Mouse (Mus musculus) spleen, adult 2 months (tissue): ENCODE results near the gene Dip2b. TPM values are rescaled to one million over a fixed set of nuclear protein-coding genes. Genes with fewer than 3 reads are reported as not detected.

Experiments
- DNase-seq, 2 experiments: peaks; one replicate each; pipeline versions ENCODE4 v3.0.0 to v3.0.0-alpha.2; 2012 to 2021; ENCODE audit warnings: low spot score in 2 of 2, low read depth in 1 of 2
- H3K27ac ChIP-seq: fragments of 200-500 bp; 2 replicates; pipeline ENCODE4 v1.5.1; 2012; ENCODE audit warnings: low read length, inconsistent platforms; ENCODE audit not compliant: insufficient read depth
- H3K27me3 ChIP-seq: fragments of 200-500 bp; 2 replicates; pipeline ENCODE4 v1.6.1; 2012; ENCODE audit warnings: mild to moderate bottlenecking, moderate library complexity, low read length, inconsistent platforms; ENCODE audit not compliant: control insufficient read depth, insufficient read depth
- H3K36me3 ChIP-seq: fragments of 200-500 bp; 2 replicates; pipeline ENCODE4 v1.6.1; 2012; ENCODE audit warnings: mild to moderate bottlenecking, low read length, inconsistent platforms; ENCODE audit not compliant: control insufficient read depth, insufficient read depth
- H3K4me1 ChIP-seq: fragments of 200-500 bp; 2 replicates; pipeline ENCODE4 v1.6.1; 2011; ENCODE audit warnings: inconsistent platforms; ENCODE audit not compliant: control insufficient read depth, insufficient read depth, insufficient read length
- H3K4me3 ChIP-seq: fragments of 200-500 bp; 2 replicates; pipeline ENCODE4 v1.5.1; 2011; ENCODE audit warnings: mild to moderate bottlenecking, inconsistent platforms; ENCODE audit not compliant: insufficient read depth, insufficient read length; ENCODE audit errors: extremely low read depth
- CTCF ChIP-seq: fragments of 200-500 bp; IDR thresholded peaks from 2 replicates; pipeline ENCODE4 v1.5.1; 2011; ENCODE audit warnings: mild to moderate bottlenecking, inconsistent platforms; ENCODE audit not compliant: insufficient read depth, insufficient read length, insufficient replicate concordance; ENCODE audit errors: extremely low read depth
- POLR2A ChIP-seq: fragments of 200-500 bp; IDR thresholded peaks from 2 replicates; pipeline ENCODE4 v1.6.1; 2011; ENCODE audit warnings: low read depth, low read length, inconsistent platforms
- WGBS: fragments of 180-500 bp; shearing (Covaris S2); methylation state at CpG from one replicate; pipeline ENCODE4 v1.1.7; 2018; 5-methylcytosine and 5-hydroxymethylcytosine counted together
- polyA plus RNA-seq: library from polyadenylated mRNA; depleted of rRNA; stranded (reverse); fragments of >200 nt; gene quantifications from 2 replicates; pipeline ENCODE4 v1.2.3, GENCODE M21; 2012

Dip2b gene
- polyA plus RNA-seq, 1 experiment, result 12.2 TPM

DNA sequence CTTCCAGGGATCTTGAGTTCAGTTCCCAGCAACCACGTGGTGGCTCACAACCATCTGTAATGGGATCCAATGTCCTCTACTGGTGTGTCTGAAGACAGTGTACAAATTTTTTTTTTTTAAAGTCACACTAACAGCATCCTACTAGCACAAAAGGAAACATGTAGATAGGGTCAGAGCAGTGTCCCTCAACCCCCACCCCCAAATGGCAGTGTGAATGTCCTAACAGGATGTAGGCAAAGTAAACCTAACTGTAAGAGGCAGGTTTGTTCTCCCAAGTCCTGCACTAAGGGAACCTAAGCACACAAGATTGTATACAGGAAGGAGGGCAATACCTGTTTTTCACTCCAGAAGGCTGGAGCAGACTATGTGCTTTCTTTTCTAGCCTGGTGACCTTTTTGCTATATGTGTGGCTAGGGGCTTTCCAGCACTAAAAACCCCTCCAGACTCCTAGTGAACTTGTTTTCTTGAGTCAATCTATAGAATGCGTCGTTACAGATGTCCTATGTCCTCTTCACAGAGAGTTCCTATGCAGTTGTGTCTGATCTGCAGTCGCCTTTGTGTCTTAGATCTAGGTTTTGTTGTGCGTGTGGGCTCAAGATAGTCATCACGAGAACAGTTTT, 20.1 kb upstream of the Dip2b start:
- peaks cover 3% of the 10 kb centered on the region; the same call in 1 of the 2 replicates for H3K36me3 ChIP-seq
- H3K27ac ChIP-seq, result no peak overlapping the region
- no peaks in the 10 kb centered on the region for H3K27me3 ChIP-seq
- H3K4me3 ChIP-seq, result no peak overlapping the region
- 68% methylated on average over 6 of the region's 6 CpGs for WGBS
- peaks cover 5% of the 10 kb centered on the region; the same call in 1 of the 2 replicates for H3K4me1 ChIP-seq
- TF ChIP-seq CTCF (no peak), POLR2A (no peak)
- no peak for DNase-seq

DNA sequence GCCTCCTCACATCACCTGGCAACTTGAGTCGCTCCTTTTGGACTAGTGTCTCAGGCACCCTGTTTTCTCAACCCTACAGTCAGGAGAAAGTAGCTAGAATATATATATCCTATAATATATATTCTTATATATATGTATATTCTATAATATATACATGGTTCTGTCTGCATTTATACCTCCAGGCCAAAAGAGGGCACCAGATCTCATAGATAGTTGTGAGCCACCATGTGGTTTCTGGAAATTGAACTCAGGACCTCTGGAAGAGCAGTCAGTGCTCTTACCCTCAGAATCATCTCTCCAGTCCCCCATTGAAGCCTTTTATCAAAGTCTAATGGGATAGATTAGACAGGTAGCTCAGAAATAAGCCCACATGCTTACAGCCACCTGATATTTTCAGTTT, 17.3 kb upstream of the Dip2b start:
- no peak overlapping the region for H3K4me3 ChIP-seq
- WGBS, result 94% methylated on average over 1 of the region's 1 CpGs
- no peaks in the 10 kb centered on the region for H3K36me3 ChIP-seq
- no peak for DNase-seq
- H3K4me1 ChIP-seq, result peaks cover 5% of the 10 kb centered on the region; the same call in 1 of the 2 replicates
- no peaks in the 10 kb centered on the region for H3K27me3 ChIP-seq
- H3K27ac ChIP-seq, result no peak overlapping the region
- no peak for TF ChIP-seq CTCF

DNA sequence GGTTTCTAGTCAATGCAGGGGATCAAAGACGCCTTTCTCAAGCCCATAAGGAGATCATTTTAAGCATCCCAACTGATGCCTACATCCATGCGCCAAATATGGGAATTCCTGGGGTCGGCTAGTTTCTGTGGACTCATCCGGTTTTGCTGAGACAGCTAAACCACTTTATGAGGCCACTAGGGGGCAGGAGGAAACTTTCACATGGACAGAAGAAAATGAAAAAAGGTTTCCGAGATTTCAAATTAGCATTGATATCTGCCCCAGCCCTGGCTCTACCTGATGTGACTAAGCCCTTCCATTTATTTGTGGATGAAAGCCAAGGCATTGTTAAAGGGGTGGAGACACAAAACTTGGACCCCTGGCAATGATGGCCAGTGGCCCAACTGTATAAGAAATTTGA, 15.5 kb upstream of the Dip2b start:
- Histone ChIP-seq H3K4me3 (no peak overlapping the region), H3K36me3 (no peaks in the 10 kb centered on the region), H3K27me3 (no peaks in the 10 kb centered on the region), H3K27ac (no peak overlapping the region), H3K4me1 (peaks cover 5% of the 10 kb centered on the region; the same call in 1 of the 2 replicates)
- WGBS, result 12% methylated on average over 5 of the region's 5 CpGs
- peak; percentile 23 to 35 for DNase-seq
- TF ChIP-seq POLR2A, result no peak
- peak; percentile 23; the same call in 1 of the 2 replicates for TF ChIP-seq CTCF

DNA sequence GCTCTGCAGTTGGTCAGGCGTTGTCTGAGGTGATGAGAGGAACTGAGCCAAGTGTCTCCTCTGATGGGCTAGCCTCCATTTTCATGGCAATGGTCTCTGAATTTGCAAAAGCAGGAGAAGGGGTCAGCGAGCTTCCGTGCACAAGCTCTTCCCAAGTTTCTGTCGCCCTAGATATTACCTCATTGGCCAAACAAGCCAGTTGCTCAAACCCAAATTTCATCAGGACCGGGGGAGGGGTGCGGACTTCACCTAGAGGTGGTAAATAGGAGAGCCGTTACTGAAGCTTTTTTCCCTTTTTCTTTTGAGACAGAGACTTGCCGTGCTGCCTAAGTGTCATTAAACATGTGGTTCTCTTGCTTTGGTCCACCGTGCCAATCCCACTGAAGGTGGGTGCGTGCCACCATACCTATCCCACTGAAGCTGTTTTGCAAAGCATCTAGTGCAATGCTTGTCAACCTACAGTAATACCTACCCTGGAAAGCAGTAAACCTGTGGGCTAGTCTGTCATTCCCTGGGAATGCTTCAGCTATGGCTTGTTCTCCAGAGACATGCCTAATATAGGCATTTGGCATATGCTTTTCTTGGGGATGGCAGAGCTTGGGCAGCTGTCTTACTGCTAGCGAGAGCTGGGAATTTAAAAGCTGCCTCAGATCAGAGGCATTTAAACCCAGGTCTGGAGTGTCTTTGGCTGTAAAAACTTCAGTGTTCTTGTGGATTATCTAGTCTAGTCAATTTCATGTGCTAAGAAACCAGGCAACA, 13.2 kb upstream of the Dip2b start:
- H3K4me1 ChIP-seq, result no peaks in the 10 kb centered on the region
- H3K4me3 ChIP-seq, result no peak overlapping the region
- 83% methylated on average over 11 of the region's 11 CpGs for WGBS
- H3K27me3 ChIP-seq, result no peaks in the 10 kb centered on the region
- no peak overlapping the region for H3K27ac ChIP-seq
- TF ChIP-seq CTCF, result no peak
- no peak for TF ChIP-seq POLR2A
- no peaks in the 10 kb centered on the region for H3K36me3 ChIP-seq
- DNase-seq, result no peak

DNA sequence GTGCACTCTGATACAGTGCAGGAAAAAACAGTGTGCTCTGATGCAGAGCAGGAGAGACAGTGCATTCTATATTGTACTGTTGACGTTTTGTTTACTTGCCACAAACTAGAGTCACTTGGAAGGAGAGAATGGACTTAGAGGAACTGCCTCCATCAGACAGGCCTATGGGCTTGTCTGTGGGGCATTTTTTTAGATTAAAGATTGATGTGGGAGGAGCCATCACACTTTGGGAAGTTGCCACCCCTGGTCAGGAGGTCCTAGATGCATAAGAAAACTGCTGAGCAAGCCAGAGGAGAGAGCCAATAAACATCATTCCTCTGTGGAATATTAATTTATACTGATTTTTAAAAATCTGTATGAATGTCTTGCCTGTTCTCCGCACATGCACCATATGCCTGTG, 10.3 kb upstream of the Dip2b start:
- H3K4me3 ChIP-seq, result no peak overlapping the region
- H3K36me3 ChIP-seq, result no peaks in the 10 kb centered on the region
- H3K27ac ChIP-seq, result no peak overlapping the region
- TF ChIP-seq POLR2A (no peak), CTCF (no peak)
- H3K4me1 ChIP-seq, result no peaks in the 10 kb centered on the region
- 76% methylated on average over 2 of the region's 2 CpGs for WGBS
- no peak for DNase-seq
- H3K27me3 ChIP-seq, result no peaks in the 10 kb centered on the region

DNA sequence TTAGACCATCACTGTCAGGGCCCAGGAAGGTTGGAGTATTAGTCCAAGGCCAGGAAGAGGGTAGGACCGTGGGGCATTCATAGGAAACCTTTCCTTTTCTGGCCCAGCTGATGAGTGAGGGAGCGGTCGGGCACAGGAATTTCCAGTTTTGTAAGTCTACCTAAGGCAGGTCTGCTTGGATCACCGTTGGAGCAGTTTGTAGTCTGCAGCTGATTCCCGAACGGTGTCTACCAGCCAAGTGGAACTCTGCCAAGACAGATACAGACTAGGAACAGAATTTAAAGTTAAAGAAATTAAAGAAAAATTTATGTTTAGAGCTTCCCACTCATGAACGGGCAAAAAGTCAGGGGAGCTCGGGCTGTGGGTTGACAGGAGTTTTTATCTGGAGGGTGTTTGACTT, 9.0 kb upstream of the Dip2b start:
- no peak for DNase-seq
- WGBS, result 88% methylated on average over 8 of the region's 8 CpGs
- Histone ChIP-seq H3K4me1 (no peaks in the 10 kb centered on the region), H3K36me3 (no peaks in the 10 kb centered on the region), H3K27ac (no peak overlapping the region), H3K27me3 (no peaks in the 10 kb centered on the region), H3K4me3 (no peak overlapping the region)
- no peak for TF ChIP-seq CTCF
- TF ChIP-seq POLR2A, result no peak

DNA sequence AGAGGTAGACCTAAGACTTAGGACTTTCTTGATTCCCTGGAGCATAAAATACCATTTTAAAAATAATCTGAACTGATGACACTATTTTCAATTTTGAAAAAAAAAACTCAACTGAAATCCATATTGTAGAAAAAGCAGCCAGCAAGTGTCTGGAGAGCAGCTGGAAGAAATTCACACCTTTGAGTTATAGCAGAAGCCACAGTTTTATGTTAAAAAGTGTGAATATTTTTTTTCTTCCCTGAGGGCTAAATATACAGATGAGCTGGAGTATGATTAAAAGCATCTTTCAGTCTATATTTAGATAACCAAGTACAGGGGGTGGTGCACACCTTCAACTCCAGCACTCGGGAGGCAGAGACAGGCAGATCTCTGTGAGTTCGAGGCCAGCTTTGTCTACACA, 8.6 kb upstream of the Dip2b start:
- 90% methylated on average over 2 of the region's 2 CpGs for WGBS
- H3K27ac ChIP-seq, result no peak overlapping the region
- H3K4me1 ChIP-seq, result no peaks in the 10 kb centered on the region
- DNase-seq, result no peak
- TF ChIP-seq POLR2A, result no peak
- H3K36me3 ChIP-seq, result no peaks in the 10 kb centered on the region
- no peak overlapping the region for H3K4me3 ChIP-seq
- no peaks in the 10 kb centered on the region for H3K27me3 ChIP-seq
